Mouse (Mus musculus): Measurements from ENCODE around the gene Cyp2d12. TPM values are rescaled to one million over a fixed set of nuclear protein-coding genes. Genes with fewer than 3 reads are reported as not detected.
"Not testable (repeated sequence)": the region's sequence is repeated elsewhere in the genome, so short reads cannot be mapped to it uniquely, and the experiment has no call there.

The Cyp2d12 gene
- not detected in 2 replicates for polyA plus RNA-seq (2015; fragmentation: Nextera tagmentation; extraction: Ambion mirVana)

GRCm38 (mm10) chr15:82554531-82555230 lies at the start of gene Cyp2d12:
Gene Cyp2d12, plus strand, starts transcription at chr15:82555072.
- no peak within 1 kb of the TSS for H3K27ac ChIP-seq (ENCODE audit: low read length)
- H3K27me3 ChIP-seq (ENCODE audit: control insufficient read depth, insufficient read depth, low read length): no peaks in the 10 kb centered on the region
- no peak within 1 kb of the TSS for H3K4me3 ChIP-seq (replicated peaks; ENCODE audit: low read length)
- 0 out of 2 replicates have a peak, but pooled peaks cover 3% of the 10 kb centered on the region for H3K9me3 ChIP-seq (replicated peaks; ENCODE audit: control insufficient read depth, low read length)
- no peak within 1 kb of the TSS for H3K4me2 ChIP-seq (ENCODE audit: low read depth, low read length)
- H3K36me3 ChIP-seq (ENCODE audit: control insufficient read depth, insufficient read depth, low read length): no peaks in the 10 kb centered on the region
- H3K4me1 ChIP-seq (ENCODE audit: control insufficient read depth, insufficient read depth, low read length): no peaks in the 10 kb centered on the region
- 84% methylated on average over 7 of the region's 7 CpGs for whole genome bisulfite sequencing
- no peak for ATAC-seq (ENCODE audit: insufficient read depth, low FRiP score)
- H3K9ac ChIP-seq (ENCODE audit: low read length): no peak within 1 kb of the TSS

- Histone ChIP-seq H3K4me3 (replicated peaks; ENCODE audit: low read length) (no peak overlapping the region), H3K9me3 (replicated peaks; ENCODE audit: control insufficient read depth, low read length) (peaks cover 7% of the 10 kb centered on the region; the same call in 1 of the 2 replicates), H3K9ac (ENCODE audit: low read length) (no peak overlapping the region), H3K36me3 (ENCODE audit: control insufficient read depth, insufficient read depth, low read length) (no peaks in the 10 kb centered on the region), H3K4me2 (ENCODE audit: low read depth, low read length) (no peak overlapping the region), H3K4me1 (ENCODE audit: control insufficient read depth, insufficient read depth, low read length) (no peaks in the 10 kb centered on the region), H3K27me3 (ENCODE audit: control insufficient read depth, insufficient read depth, low read length) (no peaks in the 10 kb centered on the region), H3K27ac (ENCODE audit: low read length) (no peak overlapping the region)
- ATAC-seq (ENCODE audit: insufficient read depth, low FRiP score): no peak
- 51% methylated on average over 3 of the region's 3 CpGs for WGBS
Measured at GRCm38 (mm10) chr15:82506971-82507370, 47.9 kb upstream of the Cyp2d12 start.

GRCm38 (mm10) chr15:82507740-82508139 lies 47.1 kb upstream of the Cyp2d12 start:
- not testable (repeated sequence) for H3K4me3 ChIP-seq (replicated peaks; ENCODE audit: low read length); H3K9me3 ChIP-seq (replicated peaks; ENCODE audit: control insufficient read depth, low read length); H3K27ac ChIP-seq (ENCODE audit: low read length); H3K9ac ChIP-seq (ENCODE audit: low read length); ATAC-seq (ENCODE audit: insufficient read depth, low FRiP score); H3K36me3 ChIP-seq (ENCODE audit: control insufficient read depth, insufficient read depth, low read length); H3K4me2 ChIP-seq (ENCODE audit: low read depth, low read length); H3K4me1 ChIP-seq (ENCODE audit: control insufficient read depth, insufficient read depth, low read length); H3K27me3 ChIP-seq (ENCODE audit: control insufficient read depth, insufficient read depth, low read length)
- whole genome bisulfite sequencing: 52% methylated on average over 4 of the region's 4 CpGs

GRCm38 (mm10) chr15:82509495-82509894 lies 45.4 kb upstream of the Cyp2d12 start:
- 80% methylated on average over 4 of the region's 4 CpGs for WGBS
- not testable (repeated sequence) for H3K4me2 ChIP-seq (ENCODE audit: low read depth, low read length); ATAC-seq (ENCODE audit: insufficient read depth, low FRiP score)

GRCm38 (mm10) chr15:82510500-82510899 lies 44.4 kb upstream of the Cyp2d12 start:
- not testable (repeated sequence) for H3K36me3 ChIP-seq (ENCODE audit: control insufficient read depth, insufficient read depth, low read length); H3K27ac ChIP-seq (ENCODE audit: low read length); H3K9me3 ChIP-seq (replicated peaks; ENCODE audit: control insufficient read depth, low read length); ATAC-seq (ENCODE audit: insufficient read depth, low FRiP score); H3K9ac ChIP-seq (ENCODE audit: low read length); H3K4me1 ChIP-seq (ENCODE audit: control insufficient read depth, insufficient read depth, low read length); H3K4me3 ChIP-seq (replicated peaks; ENCODE audit: low read length); H3K27me3 ChIP-seq (ENCODE audit: control insufficient read depth, insufficient read depth, low read length); H3K4me2 ChIP-seq (ENCODE audit: low read depth, low read length)

More at GRCm38 (mm10) chr15:82509495-82509894, 45.4 kb upstream of the Cyp2d12 start:
- H3K4me1 ChIP-seq (ENCODE audit: control insufficient read depth, insufficient read depth, low read length); H3K27me3 ChIP-seq (ENCODE audit: control insufficient read depth, insufficient read depth, low read length); H3K36me3 ChIP-seq (ENCODE audit: control insufficient read depth, insufficient read depth, low read length); H3K27ac ChIP-seq (ENCODE audit: low read length); H3K9ac ChIP-seq (ENCODE audit: low read length); H3K9me3 ChIP-seq (replicated peaks; ENCODE audit: control insufficient read depth, low read length); H3K4me3 ChIP-seq (replicated peaks; ENCODE audit: low read length): not testable (repeated sequence)

GRCm38 (mm10) chr15:82512111-82512510 lies 42.8 kb upstream of the Cyp2d12 start:
- not testable (repeated sequence) for H3K9me3 ChIP-seq (replicated peaks; ENCODE audit: control insufficient read depth, low read length); H3K4me2 ChIP-seq (ENCODE audit: low read depth, low read length); H3K4me1 ChIP-seq (ENCODE audit: control insufficient read depth, insufficient read depth, low read length); H3K36me3 ChIP-seq (ENCODE audit: control insufficient read depth, insufficient read depth, low read length); ATAC-seq (ENCODE audit: insufficient read depth, low FRiP score); H3K9ac ChIP-seq (ENCODE audit: low read length); H3K27me3 ChIP-seq (ENCODE audit: control insufficient read depth, insufficient read depth, low read length); H3K27ac ChIP-seq (ENCODE audit: low read length); H3K4me3 ChIP-seq (replicated peaks; ENCODE audit: low read length)
- 66% methylated on average over 2 of the region's 2 CpGs for WGBS

GRCm38 (mm10) chr15:82516174-82516573 lies 38.7 kb upstream of the Cyp2d12 start:
- H3K36me3 ChIP-seq (ENCODE audit: control insufficient read depth, insufficient read depth, low read length); H3K27ac ChIP-seq (ENCODE audit: low read length); H3K27me3 ChIP-seq (ENCODE audit: control insufficient read depth, insufficient read depth, low read length); H3K4me3 ChIP-seq (replicated peaks; ENCODE audit: low read length); H3K4me1 ChIP-seq (ENCODE audit: control insufficient read depth, insufficient read depth, low read length); H3K9me3 ChIP-seq (replicated peaks; ENCODE audit: control insufficient read depth, low read length); H3K9ac ChIP-seq (ENCODE audit: low read length); H3K4me2 ChIP-seq (ENCODE audit: low read depth, low read length); ATAC-seq (ENCODE audit: insufficient read depth, low FRiP score): not testable (repeated sequence)
- WGBS: 88% methylated on average over 23 of the region's 23 CpGs

- not testable (repeated sequence) for H3K4me1 ChIP-seq (ENCODE audit: control insufficient read depth, insufficient read depth, low read length); H3K27ac ChIP-seq (ENCODE audit: low read length); H3K9ac ChIP-seq (ENCODE audit: low read length); H3K27me3 ChIP-seq (ENCODE audit: control insufficient read depth, insufficient read depth, low read length); H3K4me2 ChIP-seq (ENCODE audit: low read depth, low read length); ATAC-seq (ENCODE audit: insufficient read depth, low FRiP score); H3K36me3 ChIP-seq (ENCODE audit: control insufficient read depth, insufficient read depth, low read length); H3K4me3 ChIP-seq (replicated peaks; ENCODE audit: low read length); H3K9me3 ChIP-seq (replicated peaks; ENCODE audit: control insufficient read depth, low read length)
- WGBS: 83% methylated on average over 7 of the region's 9 CpGs
Measured at GRCm38 (mm10) chr15:82527371-82527770, 27.5 kb upstream of the Cyp2d12 start.

GRCm38 (mm10) chr15:82532721-82533120 lies 22.2 kb upstream of the Cyp2d12 start:
- H3K4me2 ChIP-seq (ENCODE audit: low read depth, low read length); H3K9ac ChIP-seq (ENCODE audit: low read length); H3K27me3 ChIP-seq (ENCODE audit: control insufficient read depth, insufficient read depth, low read length); ATAC-seq (ENCODE audit: insufficient read depth, low FRiP score); H3K36me3 ChIP-seq (ENCODE audit: control insufficient read depth, insufficient read depth, low read length); H3K4me3 ChIP-seq (replicated peaks; ENCODE audit: low read length); H3K27ac ChIP-seq (ENCODE audit: low read length); H3K4me1 ChIP-seq (ENCODE audit: control insufficient read depth, insufficient read depth, low read length); H3K9me3 ChIP-seq (replicated peaks; ENCODE audit: control insufficient read depth, low read length): not testable (repeated sequence)
- 93% methylated on average over 3 of the region's 3 CpGs for WGBS

Measured in stomach, embryonic 16.5 days (tissue).